Mouse (Mus musculus): ENCODE measurements around the gene Tbck.

The Tbck gene

GRCm38 (mm10) chr3:132744287-132745146 lies 60.6 kb downstream of the Tbck start:
- Histone ChIP-seq H3K36me3 (ENCODE audit: insufficient read depth, low read length) (no peaks in the 10 kb centered on the region), H3K4me3 (replicated peaks; ENCODE audit: low read length) (no peak overlapping the region), H3K27me3 (ENCODE audit: insufficient read depth, low read length) (no peaks in the 10 kb centered on the region), H3K4me1 (replicated peaks; ENCODE audit: low read depth, low read length) (no peaks in the 10 kb centered on the region), H3K9me3 (ENCODE audit: low read length) (no peaks in the 10 kb centered on the region)
- TF ChIP-seq CTCF (conservative IDR thresholded peaks at IDR 0.05; ENCODE audit: low read length) (no peak), POU5F1 (IDR thresholded peaks at IDR 0.05; ENCODE audit: borderline replicate concordance, low read length) (no peak), NANOG (IDR thresholded peaks at IDR 0.05; ENCODE audit: borderline replicate concordance, low read length) (no peak)

GRCm38 (mm10) chr3:132747036-132747435 lies 63.1 kb downstream of the Tbck start:
- H3K9me3 ChIP-seq (ENCODE audit: low read length), result no peaks in the 10 kb centered on the region
- TF ChIP-seq POU5F1 (IDR thresholded peaks at IDR 0.05; ENCODE audit: borderline replicate concordance, low read length) (no peak), CTCF (conservative IDR thresholded peaks at IDR 0.05; ENCODE audit: low read length) (peak; percentile 56)
- no peaks in the 10 kb centered on the region for H3K4me1 ChIP-seq (replicated peaks; ENCODE audit: low read depth, low read length)
- no peaks in the 10 kb centered on the region for H3K27me3 ChIP-seq (ENCODE audit: insufficient read depth, low read length)
- H3K36me3 ChIP-seq (ENCODE audit: insufficient read depth, low read length), result no peaks in the 10 kb centered on the region
- no peak overlapping the region for H3K4me3 ChIP-seq (replicated peaks; ENCODE audit: low read length)

- Histone ChIP-seq H3K4me3 (replicated peaks; ENCODE audit: low read length) (no peak overlapping the region), H3K27me3 (ENCODE audit: insufficient read depth, low read length) (no peaks in the 10 kb centered on the region), H3K36me3 (ENCODE audit: insufficient read depth, low read length) (0 out of 2 replicates have a peak, but pooled peaks cover 3% of the 10 kb centered on the region), H3K4me1 (replicated peaks; ENCODE audit: low read depth, low read length) (no peaks in the 10 kb centered on the region), H3K9me3 (ENCODE audit: low read length) (no peaks in the 10 kb centered on the region)
- TF ChIP-seq NANOG (IDR thresholded peaks at IDR 0.05; ENCODE audit: borderline replicate concordance, low read length), result no peak
- no peak for TF ChIP-seq POU5F1 (IDR thresholded peaks at IDR 0.05; ENCODE audit: borderline replicate concordance, low read length)
- TF ChIP-seq CTCF (conservative IDR thresholded peaks at IDR 0.05; ENCODE audit: low read length), result no peak
These were observed 63.8 kb downstream of the Tbck start for GRCm38 (mm10) chr3:132747766-132748165.

GRCm38 (mm10) chr3:132748750-132749149 lies 64.8 kb downstream of the Tbck start:
- TF ChIP-seq POU5F1 (IDR thresholded peaks at IDR 0.05; ENCODE audit: borderline replicate concordance, low read length) (no peak), CTCF (conservative IDR thresholded peaks at IDR 0.05; ENCODE audit: low read length) (no peak), NANOG (IDR thresholded peaks at IDR 0.05; ENCODE audit: borderline replicate concordance, low read length) (no peak)
- Histone ChIP-seq H3K9me3 (ENCODE audit: low read length) (no peaks in the 10 kb centered on the region), H3K27me3 (ENCODE audit: insufficient read depth, low read length) (no peaks in the 10 kb centered on the region)

GRCm38 (mm10) chr3:132752772-132753171 lies 68.8 kb downstream of the Tbck start:
- Histone ChIP-seq H3K4me3 (replicated peaks; ENCODE audit: low read length) (no peak overlapping the region), H3K4me1 (replicated peaks; ENCODE audit: low read depth, low read length) (no peaks in the 10 kb centered on the region), H3K9me3 (ENCODE audit: low read length) (no peaks in the 10 kb centered on the region), H3K27me3 (ENCODE audit: insufficient read depth, low read length) (no peaks in the 10 kb centered on the region), H3K36me3 (ENCODE audit: insufficient read depth, low read length) (peaks cover 9% of the 10 kb centered on the region; the same call in 1 of the 2 replicates)
- TF ChIP-seq CTCF (conservative IDR thresholded peaks at IDR 0.05; ENCODE audit: low read length), result no peak
- TF ChIP-seq POU5F1 (IDR thresholded peaks at IDR 0.05; ENCODE audit: borderline replicate concordance, low read length), result no peak
- TF ChIP-seq NANOG (IDR thresholded peaks at IDR 0.05; ENCODE audit: borderline replicate concordance, low read length), result no peak

More at GRCm38 (mm10) chr3:132748750-132749149, 64.8 kb downstream of the Tbck start:
- Histone ChIP-seq H3K36me3 (ENCODE audit: insufficient read depth, low read length) (peaks cover 7% of the 10 kb centered on the region; the same call in 1 of the 2 replicates), H3K4me3 (replicated peaks; ENCODE audit: low read length) (no peak overlapping the region), H3K4me1 (replicated peaks; ENCODE audit: low read depth, low read length) (no peaks in the 10 kb centered on the region)

- H3K4me3 ChIP-seq (replicated peaks; ENCODE audit: low read length), result no peak overlapping the region
These were observed 72.3 kb downstream of the Tbck start for GRCm38 (mm10) chr3:132756274-132756673.

GRCm38 (mm10) chr3:132766033-132766726 lies 82.2 kb downstream of the Tbck start:
- no peak for TF ChIP-seq CTCF (conservative IDR thresholded peaks at IDR 0.05; ENCODE audit: low read length)
- no peak for TF ChIP-seq POU5F1 (IDR thresholded peaks at IDR 0.05; ENCODE audit: borderline replicate concordance, low read length)
- no peak for TF ChIP-seq NANOG (IDR thresholded peaks at IDR 0.05; ENCODE audit: borderline replicate concordance, low read length)
- no peaks in the 10 kb centered on the region for H3K9me3 ChIP-seq (ENCODE audit: low read length)
- H3K4me1 ChIP-seq (replicated peaks; ENCODE audit: low read depth, low read length), result no peaks in the 10 kb centered on the region
- H3K4me3 ChIP-seq (replicated peaks; ENCODE audit: low read length), result no peak overlapping the region
- H3K27me3 ChIP-seq (ENCODE audit: insufficient read depth, low read length), result no peaks in the 10 kb centered on the region
- H3K36me3 ChIP-seq (ENCODE audit: insufficient read depth, low read length), result no peaks in the 10 kb centered on the region

More at GRCm38 (mm10) chr3:132756274-132756673, 72.3 kb downstream of the Tbck start:
- Histone ChIP-seq H3K27me3 (ENCODE audit: insufficient read depth, low read length) (no peaks in the 10 kb centered on the region), H3K4me1 (replicated peaks; ENCODE audit: low read depth, low read length) (no peaks in the 10 kb centered on the region), H3K9me3 (ENCODE audit: low read length) (no peaks in the 10 kb centered on the region), H3K36me3 (ENCODE audit: insufficient read depth, low read length) (peaks cover 9% of the 10 kb centered on the region; the same call in 1 of the 2 replicates)
- TF ChIP-seq NANOG (IDR thresholded peaks at IDR 0.05; ENCODE audit: borderline replicate concordance, low read length), result no peak
- no peak for TF ChIP-seq CTCF (conservative IDR thresholded peaks at IDR 0.05; ENCODE audit: low read length)
- no peak for TF ChIP-seq POU5F1 (IDR thresholded peaks at IDR 0.05; ENCODE audit: borderline replicate concordance, low read length)

- no peaks in the 10 kb centered on the region for H3K4me1 ChIP-seq (replicated peaks; ENCODE audit: low read depth, low read length)
- no peaks in the 10 kb centered on the region for H3K27me3 ChIP-seq (ENCODE audit: insufficient read depth, low read length)
- H3K9me3 ChIP-seq (ENCODE audit: low read length), result no peaks in the 10 kb centered on the region
- no peak overlapping the region for H3K4me3 ChIP-seq (replicated peaks; ENCODE audit: low read length)
- no peaks in the 10 kb centered on the region for H3K36me3 ChIP-seq (ENCODE audit: insufficient read depth, low read length)
- TF ChIP-seq NANOG (IDR thresholded peaks at IDR 0.05; ENCODE audit: borderline replicate concordance, low read length) (no peak), CTCF (conservative IDR thresholded peaks at IDR 0.05; ENCODE audit: low read length) (no peak), POU5F1 (IDR thresholded peaks at IDR 0.05; ENCODE audit: borderline replicate concordance, low read length) (no peak)
These were observed 88.1 kb downstream of the Tbck start for GRCm38 (mm10) chr3:132772054-132772453.
